Mouse (Mus musculus): ENCODE results near the gene Gngt2. TPM values are rescaled to one million over a fixed set of nuclear protein-coding genes. Genes with fewer than 3 reads are reported as not detected.

Gngt2 gene
- polyA plus RNA-seq (2012; rRNA removed) = 2.1 and 4.7 TPM in 2 replicates

- 7% methylated on average over 10 of the region's 10 CpGs for WGBS
- Histone ChIP-seq H3K27me3 (ENCODE audit: control insufficient read depth, insufficient read depth, low read length) (no peaks in the 10 kb centered on the region), H3K4me1 (ENCODE audit: control insufficient read depth, insufficient read depth, insufficient read length, low read length) (peaks cover 46% of the 10 kb centered on the region), H3K4me3 (ENCODE audit: low read depth, low read length) (peak within 1 kb of the TSS; percentile 25), H3K27ac (ENCODE audit: insufficient read depth, low read depth, low read length) (peak within 1 kb of the TSS; percentile 79), H3K36me3 (ENCODE audit: control insufficient read depth, insufficient read depth, low read length) (0 out of 2 replicates have a peak, but pooled peaks cover under 1% of the 10 kb centered on the region)
- TF ChIP-seq CTCF (IDR thresholded peaks at IDR 0.05; ENCODE audit: extremely low read depth, insufficient read length, insufficient replicate concordance, low read depth, low read length) (no peak), POLR2A (IDR thresholded peaks at IDR 0.05; ENCODE audit: low read depth, low read length) (no peak)
These were observed at the start of gene Gngt2 for GRCm38 (mm10) chr11:95837059-95837458. Gene Gngt2 (plus strand): TSS chr11:95837216.

- H3K27ac ChIP-seq (ENCODE audit: insufficient read depth, low read depth, low read length) = no peak overlapping the region
- WGBS = 38% methylated on average over 8 of the region's 8 CpGs
- no peak for TF ChIP-seq POLR2A (IDR thresholded peaks at IDR 0.05; ENCODE audit: low read depth, low read length)
- no peak for TF ChIP-seq CTCF (IDR thresholded peaks at IDR 0.05; ENCODE audit: extremely low read depth, insufficient read length, insufficient replicate concordance, low read depth, low read length)
These were observed 47.5 kb upstream of the Gngt2 start for GRCm38 (mm10) chr11:95789451-95789891.

GRCm38 (mm10) chr11:95791787-95792186, 45.2 kb upstream of the Gngt2 start:
- Histone ChIP-seq H3K27ac (ENCODE audit: insufficient read depth, low read depth, low read length) (no peak overlapping the region), H3K27me3 (ENCODE audit: control insufficient read depth, insufficient read depth, low read length) (peaks cover 7% of the 10 kb centered on the region), H3K4me3 (ENCODE audit: low read depth, low read length) (no peak overlapping the region), H3K4me1 (ENCODE audit: control insufficient read depth, insufficient read depth, insufficient read length, low read length) (peaks cover 8% of the 10 kb centered on the region), H3K36me3 (ENCODE audit: control insufficient read depth, insufficient read depth, low read length) (no peaks in the 10 kb centered on the region)
- TF ChIP-seq POLR2A (IDR thresholded peaks at IDR 0.05; ENCODE audit: low read depth, low read length) = no peak
- no peak for TF ChIP-seq CTCF (IDR thresholded peaks at IDR 0.05; ENCODE audit: extremely low read depth, insufficient read length, insufficient replicate concordance, low read depth, low read length)
- WGBS = 87% methylated on average over 13 of the region's 13 CpGs

More at GRCm38 (mm10) chr11:95789451-95789891, 47.5 kb upstream of the Gngt2 start:
- no peaks in the 10 kb centered on the region for H3K36me3 ChIP-seq (ENCODE audit: control insufficient read depth, insufficient read depth, low read length)
- peaks cover 3% of the 10 kb centered on the region; the same call in 1 of the 2 replicates for H3K4me1 ChIP-seq (ENCODE audit: control insufficient read depth, insufficient read depth, insufficient read length, low read length)
- H3K4me3 ChIP-seq (ENCODE audit: low read depth, low read length) = no peak overlapping the region
- H3K27me3 ChIP-seq (ENCODE audit: control insufficient read depth, insufficient read depth, low read length) = no peaks in the 10 kb centered on the region

GRCm38 (mm10) chr11:95792950-95793509, 44.0 kb upstream of the Gngt2 start:
- Histone ChIP-seq H3K36me3 (ENCODE audit: control insufficient read depth, insufficient read depth, low read length) (no peaks in the 10 kb centered on the region), H3K27ac (ENCODE audit: insufficient read depth, low read depth, low read length) (no peak overlapping the region), H3K27me3 (ENCODE audit: control insufficient read depth, insufficient read depth, low read length) (peaks cover 11% of the 10 kb centered on the region), H3K4me1 (ENCODE audit: control insufficient read depth, insufficient read depth, insufficient read length, low read length) (peaks cover 9% of the 10 kb centered on the region), H3K4me3 (ENCODE audit: low read depth, low read length) (no peak overlapping the region)
- TF ChIP-seq CTCF (IDR thresholded peaks at IDR 0.05; ENCODE audit: extremely low read depth, insufficient read length, insufficient replicate concordance, low read depth, low read length) = no peak
- TF ChIP-seq POLR2A (IDR thresholded peaks at IDR 0.05; ENCODE audit: low read depth, low read length) = no peak
- WGBS = 93% methylated on average over 8 of the region's 8 CpGs

GRCm38 (mm10) chr11:95794201-95794600, 42.8 kb upstream of the Gngt2 start:
- Histone ChIP-seq H3K27ac (ENCODE audit: insufficient read depth, low read depth, low read length) (no peak overlapping the region), H3K4me1 (ENCODE audit: control insufficient read depth, insufficient read depth, insufficient read length, low read length) (peaks cover 8% of the 10 kb centered on the region), H3K36me3 (ENCODE audit: control insufficient read depth, insufficient read depth, low read length) (no peaks in the 10 kb centered on the region), H3K4me3 (ENCODE audit: low read depth, low read length) (no peak overlapping the region), H3K27me3 (ENCODE audit: control insufficient read depth, insufficient read depth, low read length) (peaks cover 11% of the 10 kb centered on the region)
- TF ChIP-seq CTCF (IDR thresholded peaks at IDR 0.05; ENCODE audit: extremely low read depth, insufficient read length, insufficient replicate concordance, low read depth, low read length) (no peak), POLR2A (IDR thresholded peaks at IDR 0.05; ENCODE audit: low read depth, low read length) (no peak)
- WGBS = 66% methylated on average over 5 of the region's 5 CpGs

- Histone ChIP-seq H3K4me1 (ENCODE audit: control insufficient read depth, insufficient read depth, insufficient read length, low read length) (peaks cover 12% of the 10 kb centered on the region), H3K27me3 (ENCODE audit: control insufficient read depth, insufficient read depth, low read length) (peaks cover 11% of the 10 kb centered on the region), H3K27ac (ENCODE audit: insufficient read depth, low read depth, low read length) (no peak overlapping the region), H3K36me3 (ENCODE audit: control insufficient read depth, insufficient read depth, low read length) (no peaks in the 10 kb centered on the region), H3K4me3 (ENCODE audit: low read depth, low read length) (no peak overlapping the region)
- TF ChIP-seq CTCF (IDR thresholded peaks at IDR 0.05; ENCODE audit: extremely low read depth, insufficient read length, insufficient replicate concordance, low read depth, low read length) = no peak
- TF ChIP-seq POLR2A (IDR thresholded peaks at IDR 0.05; ENCODE audit: low read depth, low read length) = no peak
- 70% methylated on average over 5 of the region's 5 CpGs for WGBS
These were observed 41.4 kb upstream of the Gngt2 start for GRCm38 (mm10) chr11:95795582-95795981.

- Histone ChIP-seq H3K36me3 (ENCODE audit: control insufficient read depth, insufficient read depth, low read length) (no peaks in the 10 kb centered on the region), H3K4me1 (ENCODE audit: control insufficient read depth, insufficient read depth, insufficient read length, low read length) (peaks cover 31% of the 10 kb centered on the region; the same call in 1 of the 2 replicates), H3K27ac (ENCODE audit: insufficient read depth, low read depth, low read length) (peak overlapping the region; percentile 91), H3K4me3 (ENCODE audit: low read depth, low read length) (no peak overlapping the region), H3K27me3 (ENCODE audit: control insufficient read depth, insufficient read depth, low read length) (no peaks in the 10 kb centered on the region)
- TF ChIP-seq CTCF (IDR thresholded peaks at IDR 0.05; ENCODE audit: extremely low read depth, insufficient read length, insufficient replicate concordance, low read depth, low read length) = no peak
- no peak for TF ChIP-seq POLR2A (IDR thresholded peaks at IDR 0.05; ENCODE audit: low read depth, low read length)
- WGBS = 21% methylated on average over 5 of the region's 5 CpGs
These were observed 32.0 kb upstream of the Gngt2 start for GRCm38 (mm10) chr11:95805010-95805409.

Data from small intestine, adult 2 months (tissue).